Mouse (Mus musculus) embryo, embryonic 10.5 days (tissue): ENCODE measurements around the gene Slc6a21.
A peak's percentile ranks its signal among the peaks of the same experiment; 100 is the strongest.

Experiments used
- DNase-seq: peaks from one replicate; pipeline ENCODE4 v3.0.0-alpha.2; 2015; ENCODE audit warnings: low spot score

Gene Slc6a21

DNA sequence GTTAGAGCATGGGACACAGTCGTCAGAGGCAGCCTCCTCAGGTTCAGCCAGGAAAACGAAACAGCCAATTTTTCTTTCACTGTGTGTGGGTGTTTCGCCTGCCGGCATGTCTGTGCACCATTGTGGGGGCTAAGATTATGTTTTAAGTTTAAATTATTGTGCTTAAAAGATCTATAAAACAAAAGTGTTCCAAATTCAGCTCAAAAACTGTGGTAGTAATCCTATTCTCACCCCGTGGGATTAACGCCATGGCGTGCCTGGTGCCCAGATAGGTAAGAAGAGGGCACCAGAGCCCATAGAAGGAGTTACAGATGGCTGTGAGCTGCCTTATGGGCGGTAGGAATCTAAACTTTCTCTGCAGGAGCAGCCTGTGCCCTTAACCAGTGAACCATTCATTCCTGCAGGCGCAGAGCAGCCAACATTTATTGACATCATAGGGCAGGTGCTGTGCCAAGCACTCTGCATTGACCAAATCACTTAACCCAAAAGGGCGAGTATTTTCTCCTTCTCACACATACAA lies 37.9 kb downstream of the Slc6a21 start:
- no peak for DNase-seq

DNA sequence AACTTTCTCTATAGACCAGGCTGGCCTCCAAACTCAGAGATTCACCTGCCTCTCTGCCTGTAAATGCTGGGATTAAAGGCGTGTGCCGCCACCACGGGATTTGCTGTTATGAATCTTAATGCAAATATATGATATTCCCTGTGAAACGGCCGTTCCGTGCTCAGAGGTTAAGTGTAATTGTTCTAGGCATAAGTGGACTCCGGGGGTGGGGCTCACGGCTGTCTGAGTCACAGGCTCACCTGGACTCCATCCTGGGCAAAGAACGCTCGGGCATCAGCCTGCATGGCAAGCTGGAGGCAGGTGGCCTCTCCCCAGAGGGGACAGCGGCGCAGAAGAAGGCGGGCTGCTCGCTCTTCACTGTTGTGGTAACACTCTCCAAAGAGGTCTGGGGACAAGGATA lies 39.2 kb downstream of the Slc6a21 start:
- DNase-seq: no peak

DNA sequence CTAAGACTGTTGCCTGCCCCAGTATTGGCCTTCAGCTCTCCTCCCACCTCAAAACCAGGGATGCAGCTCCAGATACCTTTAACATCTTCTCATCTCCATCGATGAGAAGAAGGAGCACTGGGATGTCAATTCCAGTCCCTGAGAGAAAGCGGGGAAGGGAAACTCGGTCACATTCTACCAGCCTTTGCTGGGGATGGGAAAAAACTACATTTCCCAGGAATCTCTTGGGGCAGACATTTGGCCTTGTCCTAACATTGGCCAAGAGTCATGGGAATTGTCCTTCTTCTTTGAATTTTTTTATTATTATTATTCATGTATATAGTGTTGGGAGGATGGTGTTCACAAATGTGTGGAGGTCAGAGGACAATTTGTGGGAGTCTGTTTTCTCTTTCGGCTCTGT lies 44.9 kb downstream of the Slc6a21 start:
- DNase-seq: no peak

DNA sequence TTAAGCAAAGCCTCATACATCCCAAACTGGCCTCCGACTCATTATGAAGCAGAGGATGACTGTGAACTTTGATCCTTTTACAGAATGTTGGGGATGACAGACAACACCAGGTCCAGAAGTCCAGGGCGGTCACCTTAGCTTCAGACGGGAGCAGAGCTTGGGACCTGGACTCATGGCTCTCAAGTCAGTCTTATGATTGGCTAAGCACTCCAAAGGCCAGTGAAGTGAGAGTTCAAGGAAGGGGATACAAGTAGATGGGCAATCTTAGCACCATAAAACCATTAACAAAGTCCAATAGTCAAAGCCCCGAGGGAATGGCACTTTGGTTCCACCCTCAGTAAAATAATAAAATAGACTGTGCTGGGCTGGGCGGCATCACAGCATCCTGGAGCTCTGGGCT lies 45.8 kb downstream of the Slc6a21 start:
- DNase-seq: no peak

DNA sequence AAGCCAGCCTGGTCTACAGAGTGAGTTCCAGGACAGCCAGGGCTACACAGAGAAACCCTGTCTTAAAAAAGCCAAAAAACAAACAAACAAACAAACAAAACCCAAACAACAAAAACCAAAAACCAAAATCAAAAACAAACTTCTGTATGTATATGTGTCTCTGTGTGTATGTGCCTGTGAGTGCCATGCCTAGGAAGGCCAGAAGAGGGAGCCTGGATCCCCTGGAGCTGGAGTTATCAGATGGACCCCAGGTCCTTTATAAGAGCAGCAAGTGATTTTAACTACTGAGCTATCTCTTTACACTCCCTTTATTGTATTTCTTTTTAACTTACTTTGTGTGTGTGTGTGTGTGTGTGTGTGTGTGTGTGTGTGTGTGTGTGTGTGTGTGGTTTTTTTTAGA lies 48.5 kb downstream of the Slc6a21 start:
- DNase-seq: no peak

DNA sequence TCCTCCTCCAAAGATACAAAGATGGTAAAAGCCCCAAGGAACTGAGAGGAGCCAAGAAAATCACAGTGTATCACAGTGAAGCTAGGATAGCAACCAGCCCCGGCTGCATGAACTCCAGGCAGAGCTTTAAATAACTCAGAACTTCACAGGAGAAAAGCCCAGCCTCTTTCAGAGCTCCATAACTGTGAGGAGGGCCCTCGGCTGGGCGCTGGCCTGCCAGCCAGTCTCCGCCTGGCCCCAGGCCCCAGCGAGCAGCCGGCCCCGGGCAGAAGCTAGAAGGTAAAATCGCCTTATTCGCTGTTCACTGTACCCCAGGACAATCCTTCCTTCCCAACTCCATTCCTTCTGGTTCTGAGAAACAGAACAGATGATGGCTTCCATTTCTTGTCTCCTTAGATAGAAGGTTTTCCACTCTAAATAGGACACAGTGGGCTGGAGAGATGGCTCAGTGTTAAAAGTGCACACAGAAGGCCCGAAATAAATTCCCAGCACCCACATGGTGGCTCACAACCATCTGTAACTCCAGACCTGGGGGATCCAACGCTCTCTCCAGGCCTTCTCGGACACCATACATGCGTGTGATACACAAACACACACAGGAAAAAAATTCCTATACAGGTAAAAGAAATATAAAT lies 51.6 kb downstream of the Slc6a21 start:
- DNase-seq: no peak

DNA sequence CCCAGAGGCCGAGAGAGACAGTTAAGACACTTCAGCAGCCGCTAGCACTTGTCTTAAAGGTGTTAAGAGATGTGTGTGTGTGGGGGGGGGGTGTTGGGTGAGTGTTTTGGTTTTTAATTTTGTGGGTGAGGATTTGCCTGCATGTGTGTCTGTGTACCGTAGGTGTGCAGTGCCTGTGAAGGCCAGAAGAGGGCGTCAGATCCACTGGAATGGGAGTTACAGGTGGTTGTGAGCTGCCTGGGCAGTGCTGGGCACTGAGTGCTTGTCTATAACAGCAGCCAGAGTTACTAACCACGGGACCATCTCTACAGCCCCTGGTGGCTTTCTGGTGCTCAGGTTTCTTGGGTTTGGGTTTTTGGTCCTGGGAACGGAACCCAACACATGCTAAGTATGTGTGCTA lies 54.2 kb downstream of the Slc6a21 start:
- no peak for DNase-seq

DNA sequence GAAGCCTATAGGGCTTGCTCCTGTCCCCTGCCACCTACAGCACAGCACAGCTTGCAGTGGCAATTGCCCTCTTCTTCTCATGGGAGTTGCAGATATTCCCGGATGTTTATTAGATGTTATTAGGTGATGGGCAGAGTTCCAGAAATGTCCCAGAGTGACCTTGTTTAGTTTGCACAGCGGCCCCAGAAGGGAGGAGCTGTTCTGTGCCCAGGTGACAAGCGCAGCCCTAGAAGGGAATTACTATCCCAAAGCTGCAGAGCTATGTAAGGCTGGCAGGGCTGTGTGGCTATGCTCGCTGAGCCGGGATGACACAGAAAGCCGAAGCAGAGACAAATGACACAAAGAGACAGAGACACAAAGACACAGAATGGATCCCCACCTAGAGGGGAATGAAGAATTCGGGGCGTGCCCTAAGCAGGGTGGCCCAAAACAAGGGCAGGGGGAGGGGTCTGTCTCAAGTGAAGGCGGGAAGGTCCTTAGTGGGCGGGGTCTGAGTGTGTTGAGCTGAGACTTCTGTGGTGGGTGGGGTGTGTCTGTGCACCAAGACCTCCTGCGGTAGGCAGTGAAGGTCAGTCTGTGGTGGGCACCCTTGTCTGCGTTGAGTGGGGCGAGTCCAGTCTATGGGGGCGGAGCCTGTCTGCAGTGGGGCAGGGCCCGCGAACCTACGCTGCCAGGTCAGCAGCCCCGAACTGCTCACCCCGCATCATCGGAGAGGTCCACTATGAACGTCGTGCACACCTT lies 55.5 kb downstream of the Slc6a21 start:
- DNase-seq: peak; percentile 87

DNA sequence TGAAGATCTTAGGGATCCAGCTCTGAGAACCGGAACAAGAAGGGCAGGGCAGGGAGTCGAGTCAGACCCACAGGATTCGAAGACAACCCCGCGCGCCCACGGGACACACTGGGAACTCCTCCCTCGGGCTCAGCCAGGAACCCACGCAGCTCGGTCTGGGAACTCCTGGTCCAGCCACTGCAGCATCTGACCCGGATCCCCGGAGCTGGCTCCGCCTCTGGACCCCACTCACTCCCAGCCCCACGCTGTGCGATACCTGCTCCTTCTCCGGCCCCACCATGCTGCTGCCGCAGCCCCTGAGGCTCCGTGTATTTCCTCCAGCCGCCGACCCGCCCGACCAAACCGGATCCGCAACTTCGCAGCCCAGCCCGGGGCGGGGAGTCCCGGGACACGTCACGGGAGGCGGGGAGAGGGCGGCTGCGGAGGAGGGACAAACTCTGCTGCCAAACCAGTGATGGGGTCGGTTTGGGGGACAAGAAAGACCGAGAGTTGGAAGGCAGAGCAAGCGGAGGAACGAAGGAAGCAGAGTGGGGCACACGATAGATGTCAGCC lies 56.2 kb downstream of the Slc6a21 start, which contains the start of gene Trpm4:
Trpm4 (minus strand) TSS at position 350 of the 552 bp plus-strand sequence.
- DNase-seq: peak; percentile 85

DNA sequence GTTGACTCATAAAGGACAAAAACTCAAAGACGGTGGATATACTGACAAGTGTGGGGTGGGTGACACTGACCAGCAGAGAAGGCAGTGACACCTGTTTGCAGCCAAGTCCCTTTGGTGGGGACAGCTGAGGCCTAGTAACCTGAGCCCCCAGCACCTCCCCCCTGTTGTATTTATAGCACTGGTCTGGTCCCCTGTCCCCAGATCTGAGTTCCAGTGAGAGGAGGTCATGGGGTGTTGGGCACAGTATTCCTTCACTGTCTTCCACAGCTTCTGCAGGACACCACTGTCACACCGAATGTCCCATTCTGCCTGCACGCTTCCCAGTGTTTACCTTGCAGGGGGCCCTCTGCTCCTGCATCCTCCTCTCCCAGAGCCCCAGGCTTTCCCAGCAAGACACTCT lies 57.3 kb downstream of the Slc6a21 start:
- DNase-seq: peak; percentile 29

DNA sequence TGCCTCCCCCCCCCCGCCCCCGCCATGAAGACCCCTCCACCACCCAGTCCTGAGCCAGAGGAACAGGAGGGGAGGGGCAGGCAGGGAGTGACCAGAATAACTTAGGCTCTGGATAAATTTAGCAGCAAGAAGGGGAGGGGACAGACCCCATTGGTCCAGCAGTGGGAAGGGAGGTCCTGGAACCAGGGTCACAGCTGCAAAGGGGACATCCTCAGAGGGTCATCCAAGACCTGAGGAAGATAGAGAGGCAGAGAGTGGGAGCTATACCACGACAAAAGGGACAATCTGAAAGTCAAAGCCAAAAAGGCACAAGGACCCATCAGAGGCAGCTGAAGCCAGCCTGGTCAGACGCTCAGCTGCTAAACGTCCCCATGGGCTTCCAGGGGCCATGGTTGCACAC lies 57.7 kb downstream of the Slc6a21 start, which contains the start of gene Hrc:
Hrc (plus strand) TSS at position 235 of the 400 bp plus-strand sequence.
- DNase-seq: no peak

DNA sequence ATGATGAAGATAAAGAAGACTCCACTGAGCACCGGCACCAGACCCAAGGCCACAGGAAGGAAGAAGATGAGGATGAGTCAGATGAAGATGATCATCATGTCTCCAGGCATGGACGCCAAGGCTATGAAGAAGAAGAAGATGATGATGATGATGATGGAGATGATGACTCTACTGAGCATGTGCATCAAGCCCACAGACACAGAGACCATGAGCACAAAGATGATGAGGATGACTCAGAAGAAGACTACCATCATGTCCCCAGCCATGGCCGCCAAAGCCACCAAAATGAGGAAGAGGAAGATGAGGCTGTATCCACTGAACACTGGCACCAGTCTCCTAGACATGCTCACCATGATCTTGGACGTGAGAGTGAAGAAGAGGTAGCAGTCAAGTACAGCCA lies 59.0 kb downstream of the Slc6a21 start:
- DNase-seq: no peak

DNA sequence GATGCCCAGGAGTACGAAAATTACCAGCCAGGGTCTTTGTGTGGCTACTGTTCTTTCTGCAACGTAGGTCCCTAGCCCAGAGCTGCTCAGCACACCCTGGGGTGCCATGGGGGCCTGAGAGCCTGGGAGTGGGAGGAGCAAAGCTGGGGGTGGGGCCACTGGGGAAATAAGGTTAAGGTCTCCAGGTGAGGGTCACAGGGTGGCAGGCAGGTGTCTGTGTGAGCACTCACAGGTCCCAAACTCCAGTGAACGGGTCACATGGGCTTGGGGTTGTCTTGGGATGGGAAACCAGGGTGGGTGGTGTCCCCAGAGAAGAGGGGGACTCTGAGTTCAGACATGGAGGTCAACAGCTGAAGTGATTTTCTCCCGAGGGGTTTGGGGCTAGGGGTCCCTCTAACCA lies 60.2 kb downstream of the Slc6a21 start:
- DNase-seq: no peak

DNA sequence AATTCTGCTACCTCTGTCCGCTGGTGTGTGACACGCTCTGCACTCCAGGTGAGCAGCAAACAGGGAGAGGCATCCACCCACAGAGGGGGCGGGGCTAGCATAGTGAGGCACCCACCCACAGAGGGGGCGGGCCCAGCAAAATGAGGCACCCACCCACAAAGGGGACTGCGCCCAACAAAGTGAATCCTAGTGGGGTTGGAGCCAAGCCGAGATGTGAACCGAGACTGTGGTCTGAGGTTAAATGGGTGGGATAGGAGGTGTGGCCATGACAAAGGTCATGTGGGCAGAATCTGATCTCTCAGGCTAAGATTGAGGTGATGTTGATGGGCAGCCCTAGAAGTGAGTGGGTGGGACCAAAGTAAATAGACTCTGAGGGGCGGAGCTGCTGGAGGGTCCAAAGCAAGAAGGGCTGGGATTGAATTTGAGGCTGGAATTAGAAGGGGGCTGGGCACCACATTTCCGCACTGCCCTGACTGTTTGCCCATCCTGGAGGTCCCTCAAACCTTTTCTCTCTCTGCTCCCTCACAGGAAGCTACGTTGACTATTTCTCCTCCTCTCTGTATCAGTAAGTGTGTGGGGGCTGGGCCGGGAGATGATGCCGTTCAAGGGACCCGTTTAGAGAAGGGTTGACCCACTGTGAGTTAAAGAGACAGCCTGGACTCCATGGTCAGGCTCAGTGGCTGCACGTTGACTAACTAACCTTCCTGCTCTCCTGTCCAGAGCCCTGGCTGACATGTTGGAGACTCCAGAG lies 61.0 kb downstream of the Slc6a21 start:
- DNase-seq: peak; percentile 70
